8 mouse cellular contexts compared by ENCODE assay signal in the genomic region with DNA sequence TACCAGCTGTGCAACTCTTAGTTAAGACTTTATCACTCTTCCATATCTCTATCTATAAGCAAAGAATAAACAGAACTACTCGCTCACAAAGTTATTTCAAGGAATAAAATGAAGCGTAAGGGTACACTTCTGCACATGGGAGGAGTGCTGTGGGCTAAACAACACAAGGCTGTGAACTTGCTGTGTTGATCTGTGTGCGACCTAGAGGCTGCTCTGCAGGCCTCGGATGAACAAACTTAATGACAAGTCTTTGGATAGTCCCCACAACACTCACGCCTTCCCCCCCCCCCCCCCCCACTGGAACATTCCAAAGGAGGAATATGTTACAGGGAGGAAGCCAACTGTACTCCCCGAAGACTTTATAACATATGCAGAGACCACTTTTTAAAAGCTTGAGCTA. TPM values are rescaled to one million over a fixed set of nuclear protein-coding genes. Genes with fewer than 3 reads are reported as not detected.
DNase-seq lines count a peak whose midpoint lies in the region; ATAC-seq and TF ChIP-seq lines count a peak whose summit lies in the region.

A gene (plus strand): TSS at position 336 of the 400 bp plus-strand sequence.

- no peak; the same call in 1 of the 2 replicates for ATAC-seq in forebrain, embryonic 13.5 days
- no peak for ATAC-seq in liver, embryonic 14.5 days (ENCODE audit: insufficient read depth)

- 70% methylated on average over 6 of the region's 6 CpGs for WGBS in heart, adult 2 months
- 80% methylated on average over 6 of the region's 6 CpGs for WGBS in forebrain, embryonic 13.5 days
- 60% methylated on average over 6 of the region's 6 CpGs for WGBS in liver, embryonic 14.5 days (ENCODE audit: insufficient replicate concordance)

- no peaks in the 10 kb centered on the region for H3K4me1 ChIP-seq in heart, adult 2 months (ENCODE audit: control insufficient read depth, insufficient read depth, low read length)
- no peaks in the 10 kb centered on the region for H3K4me1 ChIP-seq in forebrain, embryonic 13.5 days
- H3K4me1 ChIP-seq in liver, embryonic 14.5 days (replicated peaks; ENCODE audit: control insufficient read depth in 2 of 2, insufficient read depth in 2 of 2, low read length in 1 of 2): no peaks in the 10 kb centered on the region

- TF ChIP-seq EP300 in heart, adult 2 months (IDR thresholded peaks at IDR 0.05; ENCODE audit: insufficient read depth, low read depth, low read length): no peak
- TF ChIP-seq EP300 in liver, embryonic 14.5 days (IDR thresholded peaks at IDR 0.05; ENCODE audit: low read depth): no peak

- no peak for TF ChIP-seq POLR2A in heart, adult 2 months (IDR thresholded peaks at IDR 0.05; ENCODE audit: insufficient read depth, low read depth, low read length)

- DNase-seq in heart, adult 2 months: no peak
- DNase-seq in heart, postnatal 25 days (ENCODE audit: low spot score): no peak
- DNase-seq in 3T3-L1 (ENCODE audit: low read depth, low spot score): peak; percentile 2
- DNase-seq in liver, embryonic 14.5 days (ENCODE audit: low read depth in 3 of 3, low spot score in 3 of 3): no peak
- no peak for DNase-seq in right cerebral cortex, postnatal 10 days (ENCODE audit: low spot score in 2 of 2)
- no peak for DNase-seq in layer of hippocampus, adult 9-11 months
- DNase-seq in cerebellum, adult 11-12 months: no peak

- no peaks in the 10 kb centered on the region for H3K9me3 ChIP-seq in forebrain, embryonic 13.5 days (replicated peaks)
- no peaks in the 10 kb centered on the region for H3K9me3 ChIP-seq in liver, embryonic 14.5 days (ENCODE audit: control insufficient read depth, low read length)

- H3K27me3 ChIP-seq in heart, adult 2 months (ENCODE audit: control insufficient read depth, insufficient read depth, low read length): no peaks in the 10 kb centered on the region
- H3K27me3 ChIP-seq in forebrain, embryonic 13.5 days: no peaks in the 10 kb centered on the region
- H3K27me3 ChIP-seq in liver, embryonic 14.5 days (ENCODE audit: control insufficient read depth, insufficient read depth, low read length): no peaks in the 10 kb centered on the region; the same call in 1 of the 2 replicates

- no peaks in the 10 kb centered on the region for H3K36me3 ChIP-seq in heart, adult 2 months (ENCODE audit: control insufficient read depth, insufficient read depth, low read length)
- no peaks in the 10 kb centered on the region for H3K36me3 ChIP-seq in forebrain, embryonic 13.5 days (ENCODE audit: poor library complexity, severe bottlenecking)
- H3K36me3 ChIP-seq in liver, embryonic 14.5 days (replicated peaks; ENCODE audit: control insufficient read depth, insufficient read depth, low read depth): no peaks in the 10 kb centered on the region

- H3K4me2 ChIP-seq in forebrain, embryonic 13.5 days: peak within 1 kb of the TSS; percentile 73
- H3K4me2 ChIP-seq in liver, embryonic 14.5 days (ENCODE audit: low read depth): peak within 1 kb of the TSS; percentile 70

- H3K4me3 ChIP-seq in heart, adult 2 months: peak within 1 kb of the TSS; percentile 67
- peak within 1 kb of the TSS; percentile 74 for H3K4me3 ChIP-seq in forebrain, embryonic 13.5 days
- H3K4me3 ChIP-seq in liver, embryonic 14.5 days (ENCODE audit: insufficient read depth in 1 of 2, low read depth in 2 of 2, low read length in 2 of 2): peak within 1 kb of the TSS; percentile 86 to 97

- peak within 1 kb of the TSS; percentile 79 for H3K9ac ChIP-seq in heart, adult 2 months (ENCODE audit: low read depth, low read length)
- H3K9ac ChIP-seq in forebrain, embryonic 13.5 days: peak within 1 kb of the TSS; percentile 85
- H3K9ac ChIP-seq in liver, embryonic 14.5 days (replicated peaks): peak within 1 kb of the TSS; percentile 91

- H3K79me2 ChIP-seq in heart, adult 2 months (replicated peaks; ENCODE audit: control insufficient read depth, insufficient read depth, low read length): no peaks in the 10 kb centered on the region

- TF ChIP-seq CTCF in heart, adult 2 months (IDR thresholded peaks at IDR 0.05): no peak
- TF ChIP-seq CTCF in liver, embryonic 14.5 days (IDR thresholded peaks at IDR 0.05; ENCODE audit: low read depth): no peak

- intact Hi-C loops in heart, adult 2 months (cut with DNase I): no loop called here
- intact Hi-C loops in heart, postnatal 25 days (cut with DNase I): loop anchor here (10.0 kb wide), 1 partner anchor 129 kb away; no protein-coding TSS in a partner anchor

- peak within 1 kb of the TSS; percentile 96 for H3K27ac ChIP-seq in heart, adult 2 months
- H3K27ac ChIP-seq in forebrain, embryonic 13.5 days: peak within 1 kb of the TSS; percentile 86
- H3K27ac ChIP-seq in liver, embryonic 14.5 days: peak within 1 kb of the TSS; percentile 78

RNA-seq across cellular contexts. Expression of the gene that starts here (rescaled TPM):
- under 1 TPM in 1 of 2 experiments, not detected in 1; 0.07 TPM for total RNA-seq in heart, adult 2 months (2021)
- polyA plus RNA-seq in heart, adult 2 months (2012; rRNA removed): 0.18 and 0.26 TPM in 2 replicates
- total RNA-seq in heart, postnatal 25 days (2021): under 1 TPM in 1 of 2 experiments, not detected in 1; 0.13 TPM
- 0.18 and 0.22 TPM in 2 replicates for polyA plus RNA-seq in forebrain, embryonic 13.5 days (2015; fragmentation: Nextera tagmentation; extraction: Ambion mirVana)
- 0.02 and 0.06 TPM in 2 replicates for polyA plus RNA-seq in liver, embryonic 14.5 days (2012; rRNA removed)
- not detected in 2 replicates for polyA plus RNA-seq in liver, embryonic 14.5 days (2014; fragmentation: Nextera tagmentation; extraction: Ambion mirVana)
